Mouse (Mus musculus) embryo, embryonic 10 days (tissue): ENCODE data around the gene Gm7168.
A peak's percentile ranks its signal among the peaks of the same experiment; 100 is the strongest.
"Not testable (repeated sequence)": the region's sequence is repeated elsewhere in the genome, so short reads cannot be mapped to it uniquely, and the experiment has no call there.

ENCODE experiments used
- DNase-seq: peaks from one replicate; pipeline ENCODE4 v3.0.0-alpha.2; 2015; ENCODE audit warnings: low spot score

The Gm7168 gene

GRCm38 (mm10) chr17:13948073-13948472, at the start of gene Gm7168:
Gm7168 (plus strand) TSS chr17:13948373.
- DNase-seq = not testable (repeated sequence)

- no peak for DNase-seq
Measured at GRCm38 (mm10) chr17:13898838-13899237, 49.3 kb upstream of the Gm7168 start.

- no peak for DNase-seq
Measured at GRCm38 (mm10) chr17:13899241-13899640, 48.9 kb upstream of the Gm7168 start.

DNA sequence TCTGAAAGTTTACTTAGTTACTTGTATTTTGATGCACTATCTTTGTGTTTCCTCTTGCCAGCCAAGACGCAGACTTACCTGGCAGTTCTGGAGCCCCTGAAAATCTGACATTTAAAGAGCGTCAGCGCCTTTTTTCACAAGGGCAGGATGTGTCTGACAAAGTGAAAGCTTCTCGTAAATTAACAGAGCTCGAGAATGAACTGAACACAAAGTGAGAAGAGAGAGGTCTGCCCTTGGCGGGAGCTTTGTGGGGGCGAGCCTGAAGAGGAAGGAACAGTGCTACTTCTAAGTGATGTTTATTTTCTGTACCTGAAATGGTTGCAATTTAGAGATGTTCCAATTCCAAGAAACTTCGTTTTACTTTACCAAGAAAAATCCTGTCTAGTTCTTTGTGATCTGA, 44.4 kb upstream of the Gm7168 start:
- DNase-seq = no peak

GRCm38 (mm10) chr17:13907082-13907481, 41.1 kb upstream of the Gm7168 start:
- no peak for DNase-seq

DNA sequence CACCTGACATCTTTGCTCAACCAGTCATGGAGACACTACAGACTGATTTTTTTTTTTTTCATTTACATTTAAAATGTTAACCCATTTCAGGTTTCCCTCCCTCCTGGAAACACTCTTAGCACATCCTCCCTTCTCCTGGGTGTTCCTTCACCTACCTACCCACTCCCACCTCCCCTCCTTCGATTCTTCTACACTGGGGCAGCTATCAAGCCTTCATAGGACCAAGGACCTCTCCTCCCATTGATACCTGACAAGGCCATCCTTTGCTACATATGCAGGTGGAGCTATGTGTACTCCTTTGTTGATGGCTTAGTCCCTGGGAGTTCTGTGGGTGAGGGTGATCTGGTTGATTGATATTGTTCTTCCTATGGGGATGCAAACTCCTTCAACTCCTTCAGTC, 40.5 kb upstream of the Gm7168 start:
- no peak for DNase-seq

- no peak for DNase-seq
Measured at GRCm38 (mm10) chr17:13913951-13914350, 34.2 kb upstream of the Gm7168 start.

DNA sequence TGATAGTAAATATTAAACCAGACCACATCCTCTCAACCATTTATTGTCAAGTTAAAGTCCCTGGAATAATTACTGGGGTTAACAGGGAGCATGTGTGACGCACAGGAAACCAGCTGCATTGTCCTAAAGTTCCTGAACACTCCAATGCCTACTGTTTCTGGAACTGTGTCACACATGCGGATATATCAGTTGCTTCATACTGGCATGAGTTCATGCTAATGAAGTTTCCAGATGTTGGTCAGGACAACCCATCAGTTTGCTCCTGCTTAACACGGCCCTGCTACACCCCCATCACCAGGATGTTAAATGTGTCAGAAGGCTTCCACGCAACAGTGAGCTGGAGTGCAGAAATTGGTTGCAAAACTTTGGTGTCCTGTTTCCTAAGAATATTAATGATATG, 33.6 kb upstream of the Gm7168 start:
- peak; percentile 16 for DNase-seq

- DNase-seq = peak; percentile 55
Measured at GRCm38 (mm10) chr17:13920771-13921170, 27.4 kb upstream of the Gm7168 start.

DNA sequence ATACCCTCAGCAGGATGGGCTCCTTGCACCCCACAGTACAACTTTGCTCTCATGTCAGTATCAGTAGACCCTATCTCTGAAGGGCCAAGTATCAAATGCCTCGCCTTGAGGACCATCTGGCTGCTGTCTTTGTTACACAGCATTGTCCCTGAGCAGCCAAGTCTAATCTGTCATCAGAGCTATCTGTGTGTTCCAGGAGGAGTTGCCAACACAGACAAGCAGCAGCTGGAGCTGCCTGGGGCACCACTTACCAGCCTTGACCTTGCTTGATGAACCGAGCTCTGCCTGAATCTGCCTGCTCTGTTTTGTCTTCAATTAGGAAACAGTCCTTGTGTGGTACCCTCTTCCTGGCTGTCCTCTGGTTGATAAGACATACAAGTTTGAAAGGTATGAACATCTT, 24.8 kb upstream of the Gm7168 start:
- peak; percentile 23 for DNase-seq

DNA sequence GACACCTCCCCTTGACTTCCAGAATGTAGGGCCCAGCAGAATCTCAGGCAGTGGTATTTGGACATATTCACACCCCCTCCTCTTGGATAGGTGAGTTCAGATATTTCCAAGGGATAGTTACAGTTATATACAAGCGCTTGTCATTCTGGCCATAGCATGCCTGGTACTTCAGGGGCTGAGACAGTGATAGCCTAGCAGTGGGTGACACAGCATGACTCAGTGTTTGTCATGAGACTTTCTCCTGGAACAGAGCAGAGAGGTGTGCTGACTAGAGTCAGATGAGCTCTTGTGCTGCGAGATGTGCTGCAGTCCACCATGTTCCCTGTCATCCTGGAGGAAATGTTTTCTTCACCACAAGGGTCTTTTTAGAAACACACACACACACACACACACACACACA, 23.6 kb upstream of the Gm7168 start:
- no peak for DNase-seq

DNA sequence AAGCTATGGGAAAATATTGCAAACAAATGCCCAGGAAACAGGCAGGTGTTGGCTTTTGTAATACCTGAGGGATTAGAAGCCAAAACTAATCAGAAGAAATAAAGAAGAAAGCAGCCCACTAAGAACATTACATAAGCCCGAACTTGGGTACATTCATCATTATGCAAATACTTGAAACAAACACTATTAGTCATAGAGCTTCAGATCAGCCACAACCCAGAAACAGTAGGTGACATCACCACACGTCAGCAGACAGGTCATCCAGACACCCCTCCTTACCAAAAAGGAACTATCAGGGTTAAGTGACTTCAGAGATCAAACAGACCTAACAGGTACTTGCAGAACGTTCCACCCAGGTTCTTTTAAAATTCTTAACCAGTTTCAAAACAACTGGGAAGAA, 22.2 kb upstream of the Gm7168 start:
- no peak for DNase-seq

DNA sequence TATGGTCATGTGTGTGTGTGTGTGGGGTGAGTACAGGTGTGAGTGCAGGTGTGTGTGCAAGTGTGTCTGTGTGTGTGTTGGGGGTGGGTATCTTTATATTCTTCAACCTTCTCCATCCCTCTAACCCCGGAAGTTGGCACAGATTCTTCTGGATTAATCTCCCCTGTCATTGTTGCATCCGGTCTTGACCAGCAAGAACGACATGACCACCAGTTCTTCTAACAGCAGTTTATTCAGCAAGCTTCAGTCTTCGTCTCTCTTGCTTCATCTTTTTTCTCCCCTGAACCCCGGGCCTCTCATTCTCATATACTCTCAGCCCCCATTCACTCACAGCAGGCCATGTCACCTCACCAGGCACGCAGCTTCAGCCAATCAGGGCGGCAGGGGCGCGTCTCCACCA, 17.8 kb upstream of the Gm7168 start:
- DNase-seq = no peak

- DNase-seq = not testable (repeated sequence)
Measured at GRCm38 (mm10) chr17:13935364-13935763, 12.8 kb upstream of the Gm7168 start.

DNA sequence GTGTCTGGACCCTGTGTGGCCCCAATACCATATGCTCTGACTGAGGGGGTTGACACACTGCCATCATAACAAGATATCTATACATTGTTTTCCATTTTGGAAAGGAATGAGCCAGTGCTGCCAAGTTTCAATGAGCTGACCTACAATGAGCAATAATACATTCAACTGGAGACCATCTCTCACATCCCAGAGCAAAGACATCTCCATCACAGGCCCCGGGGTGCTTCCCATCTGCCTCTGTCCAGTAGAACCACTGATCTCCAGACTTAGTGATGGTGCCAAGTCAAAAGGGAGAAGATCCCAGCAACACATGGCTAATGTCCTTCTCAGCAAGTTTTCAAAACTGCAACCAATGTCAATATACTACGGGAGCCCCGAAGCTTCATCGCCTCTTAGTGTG, 10.4 kb upstream of the Gm7168 start:
- no peak for DNase-seq

GRCm38 (mm10) chr17:13938652-13939051, 9.5 kb upstream of the Gm7168 start:
- no peak for DNase-seq

- DNase-seq = not testable (repeated sequence)
Measured at GRCm38 (mm10) chr17:13939231-13939630, 8.9 kb upstream of the Gm7168 start.

GRCm38 (mm10) chr17:13940487-13940886, 7.7 kb upstream of the Gm7168 start:
- no peak for DNase-seq

DNA sequence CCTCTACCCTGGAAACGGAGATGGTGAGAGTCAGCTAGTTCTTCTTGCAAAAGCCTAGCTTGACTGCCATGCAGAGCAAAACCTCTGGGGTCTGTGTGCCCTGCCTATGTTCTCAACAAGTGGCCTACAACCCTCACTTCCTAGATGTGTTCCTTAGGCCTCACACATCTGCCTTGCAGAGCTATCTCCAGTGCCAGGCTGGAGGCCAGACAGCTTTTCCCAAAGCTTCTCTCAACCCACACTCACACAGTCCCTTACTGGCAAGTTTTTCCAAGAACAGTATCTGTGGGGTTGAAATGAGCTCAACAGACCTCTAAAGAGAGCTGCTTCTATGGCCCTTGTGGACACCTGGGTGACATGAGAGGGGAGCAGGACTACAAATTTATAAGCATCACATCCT, 3.4 kb downstream of the Gm7168 start:
- DNase-seq = not testable (repeated sequence)

- not testable (repeated sequence) for DNase-seq
Measured at GRCm38 (mm10) chr17:13958129-13958528, 10.0 kb downstream of the Gm7168 start.

DNA sequence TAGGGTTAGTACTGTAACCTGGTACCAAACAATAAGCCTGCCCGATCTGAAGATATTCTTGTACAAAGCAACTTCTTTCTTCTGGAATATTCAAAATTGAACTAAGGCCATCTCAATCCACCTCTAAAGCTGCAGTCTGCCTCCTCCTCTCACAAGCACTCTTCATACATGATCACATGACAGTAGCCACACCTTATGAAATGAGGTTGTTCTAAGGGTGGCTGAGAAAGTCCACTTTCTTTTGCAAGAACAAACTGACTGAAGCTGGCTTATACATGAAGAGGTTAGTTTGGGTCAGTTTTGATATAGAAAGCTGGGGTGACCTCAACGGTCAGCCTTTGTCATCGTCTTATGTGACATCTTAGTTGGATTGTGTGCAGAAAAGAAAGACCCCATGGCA, 14.1 kb downstream of the Gm7168 start:
- DNase-seq = not testable (repeated sequence)

- not testable (repeated sequence) for DNase-seq
Measured at GRCm38 (mm10) chr17:13965048-13965447, 16.9 kb downstream of the Gm7168 start.

DNA sequence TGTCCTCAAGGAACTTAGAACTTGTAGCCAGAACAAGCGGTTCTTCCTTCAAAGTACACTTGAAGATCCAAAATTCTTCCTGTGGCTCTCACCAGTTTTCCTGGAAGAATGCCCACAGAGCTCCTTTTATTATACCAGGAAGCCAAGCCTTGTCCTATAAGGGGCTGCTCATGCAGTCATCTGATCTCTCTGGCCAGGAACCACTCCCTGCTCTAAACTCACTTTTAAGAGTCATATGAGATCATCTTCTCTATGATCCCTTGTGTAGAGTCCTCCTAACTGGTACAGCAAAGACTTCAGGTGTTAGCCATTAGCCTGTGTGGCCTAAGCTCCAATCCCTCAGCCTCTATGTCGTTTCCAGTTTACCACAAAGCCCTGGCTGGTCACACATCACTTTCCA, 21.7 kb downstream of the Gm7168 start:
- DNase-seq = not testable (repeated sequence)

DNA sequence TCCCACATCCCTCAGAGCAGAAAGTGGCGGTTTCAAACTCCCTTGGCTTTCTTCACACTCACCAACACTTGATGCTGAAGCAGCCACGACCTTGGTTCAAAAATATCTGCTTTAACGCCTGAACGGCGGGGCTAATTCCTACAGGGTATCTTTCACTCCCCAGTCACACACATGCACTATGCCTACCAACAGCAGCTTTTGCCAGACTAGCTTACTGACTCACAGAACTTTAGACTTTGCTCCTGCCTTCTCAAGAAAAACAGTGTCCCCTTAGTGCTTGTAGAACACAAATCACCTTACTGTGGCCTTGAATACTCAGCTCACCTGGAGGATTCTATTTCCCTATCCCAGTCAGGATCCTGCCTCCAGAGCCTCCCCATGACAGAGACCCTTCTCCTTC, 22.6 kb downstream of the Gm7168 start:
- not testable (repeated sequence) for DNase-seq

DNA sequence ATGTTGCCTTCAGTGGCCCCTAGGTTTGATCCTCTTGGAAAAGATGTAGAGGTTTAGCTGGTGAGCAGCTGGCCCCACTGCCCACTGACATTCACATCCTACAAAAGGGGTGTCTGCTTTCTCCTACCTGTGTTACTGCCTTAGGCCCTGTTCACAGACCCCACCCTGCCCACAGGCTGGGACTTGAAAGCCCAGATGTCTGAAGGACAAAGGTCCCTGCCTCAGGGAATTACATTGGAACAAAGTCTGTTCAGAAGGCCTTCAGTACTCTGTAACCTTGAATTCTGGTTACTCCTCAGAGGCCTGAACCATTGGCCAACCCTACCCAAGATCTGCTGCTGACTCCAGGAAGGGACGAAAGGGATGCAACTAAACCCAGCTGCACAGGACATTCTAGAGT, 39.5 kb downstream of the Gm7168 start:
- no peak for DNase-seq
